Mouse (Mus musculus): ENCODE measurements around the gene Apoc3. TPM values are rescaled to one million over a fixed set of nuclear protein-coding genes. Genes with fewer than 3 reads are reported as not detected.

Gene Apoc3
- total RNA-seq, 2 experiments from 2014 or later: not detected

- no peak for DNase-seq (ENCODE audit: low spot score in 2 of 2)
Observed at GRCm38 (mm10) chr9:46230450-46230975, 4.9 kb downstream of the Apoc3 start.

DNA sequence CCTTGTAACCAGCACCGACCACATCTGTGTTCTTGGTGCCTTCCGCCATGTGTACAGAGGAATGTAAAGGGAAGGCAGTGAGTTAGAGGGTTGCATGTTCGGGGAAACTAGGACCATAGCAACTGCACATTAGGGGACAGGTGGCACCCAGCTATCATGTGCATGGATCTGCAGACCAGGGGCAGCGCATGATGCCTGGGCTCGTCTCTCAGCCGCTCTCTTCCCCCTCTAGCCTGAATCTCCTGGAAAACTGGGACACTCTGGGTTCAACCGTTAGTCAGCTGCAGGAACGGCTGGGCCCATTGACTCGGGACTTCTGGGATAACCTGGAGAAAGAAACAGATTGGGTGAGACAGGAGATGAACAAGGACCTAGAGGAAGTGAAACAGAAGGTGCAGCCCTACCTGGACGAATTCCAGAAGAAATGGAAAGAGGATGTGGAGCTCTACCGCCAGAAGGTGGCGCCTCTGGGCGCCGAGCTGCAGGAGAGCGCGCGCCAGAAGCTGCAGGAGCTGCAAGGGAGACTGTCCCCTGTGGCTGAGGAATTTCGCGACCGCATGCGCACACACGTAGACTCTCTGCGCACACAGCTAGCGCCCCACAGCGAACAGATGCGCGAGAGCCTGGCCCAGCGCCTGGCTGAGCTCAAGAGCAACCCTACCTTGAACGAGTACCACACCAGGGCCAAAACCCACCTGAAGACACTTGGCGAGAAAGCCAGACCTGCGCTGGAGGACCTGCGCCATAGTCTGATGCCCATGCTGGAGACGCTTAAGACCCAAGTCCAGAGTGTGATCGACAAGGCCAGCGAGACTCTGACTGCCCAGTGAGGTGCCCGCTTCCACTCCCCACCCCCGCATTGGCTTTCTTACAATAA is 5.6 kb downstream of the Apoc3 start:
- peak; percentile 85 to 89 for DNase-seq (ENCODE audit: low spot score in 2 of 2)

GRCm38 (mm10) chr9:46228491-46228890 is 6.9 kb downstream of the Apoc3 start, which contains the start of gene Apoa1:
Gene Apoa1, plus strand, starts transcription at chr9:46228580.
- no peak for DNase-seq (ENCODE audit: low spot score in 2 of 2)

DNA sequence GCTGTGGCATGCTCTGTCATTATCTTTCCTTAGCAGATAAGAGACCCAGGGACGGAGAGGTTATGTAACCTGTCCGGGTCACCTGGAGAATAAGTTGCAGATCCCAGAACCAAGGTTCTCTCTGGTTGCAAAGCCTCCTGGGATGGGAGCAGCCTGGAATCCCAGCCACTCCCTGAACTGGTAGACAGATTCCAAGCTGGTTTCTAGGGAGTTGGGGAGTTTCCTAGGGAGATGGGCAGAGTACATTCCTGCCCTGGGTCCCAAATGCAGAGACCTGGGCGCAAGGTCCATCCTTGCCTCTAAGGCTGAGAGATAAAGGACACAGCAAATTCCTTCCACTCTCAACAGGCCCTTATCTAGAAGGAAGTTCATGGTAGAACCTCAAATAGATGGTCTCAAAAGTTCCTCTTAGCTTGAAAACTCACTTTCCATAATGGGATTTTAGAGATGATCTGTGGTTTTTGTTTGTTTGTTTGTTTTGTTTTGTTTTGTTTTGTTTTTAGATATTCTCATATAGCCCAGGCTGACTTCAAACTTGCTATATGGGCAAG is 8.3 kb downstream of the Apoc3 start:
- DNase-seq (ENCODE audit: low spot score in 2 of 2): no peak

- DNase-seq (ENCODE audit: low spot score in 2 of 2): no peak
Observed at GRCm38 (mm10) chr9:46224945-46225660, 10.3 kb downstream of the Apoc3 start.

DNA sequence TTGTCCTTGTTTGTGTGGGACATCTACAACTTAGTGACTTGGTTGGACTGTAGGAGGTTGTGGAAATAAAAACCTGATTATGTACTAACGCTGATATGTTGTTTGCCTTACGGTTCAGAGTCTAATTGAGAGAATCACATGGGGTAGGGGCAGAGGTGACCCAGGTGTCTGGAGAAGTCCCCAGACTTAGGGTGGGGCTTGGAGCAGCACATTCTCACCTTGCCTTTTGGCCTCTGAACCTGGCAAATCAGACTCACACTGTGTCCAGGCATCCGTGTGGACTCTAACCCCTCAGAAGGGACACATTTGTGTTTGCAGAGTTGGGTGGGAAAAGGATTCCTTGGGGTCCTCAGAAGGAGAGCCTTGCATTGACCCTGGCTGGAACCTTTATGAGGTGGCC is 11.3 kb downstream of the Apoc3 start:
- no peak for DNase-seq (ENCODE audit: low spot score in 2 of 2)

DNA sequence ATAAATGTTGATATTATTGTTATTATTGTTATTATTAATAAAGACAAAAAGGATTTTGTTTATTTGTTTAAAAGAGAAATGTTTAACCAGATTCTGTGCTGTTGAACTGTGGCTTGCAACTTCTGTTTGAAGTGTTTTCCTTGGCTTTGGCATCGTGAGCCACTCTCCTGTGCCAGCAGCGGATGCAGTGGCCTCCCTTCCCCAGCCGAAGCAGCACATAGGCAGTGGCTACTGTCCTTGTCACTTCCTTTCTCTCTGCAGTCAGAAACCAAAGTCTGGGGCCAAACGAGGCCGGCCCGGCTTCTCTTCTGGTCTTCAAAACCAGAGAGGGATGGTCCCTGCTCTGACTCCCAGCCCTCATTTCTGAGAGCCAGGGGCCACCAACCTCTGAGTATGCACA is 12.3 kb downstream of the Apoc3 start:
- DNase-seq (ENCODE audit: low spot score in 2 of 2): no peak

GRCm38 (mm10) chr9:46218176-46218575 is 17.3 kb downstream of the Apoc3 start:
- no peak for DNase-seq (ENCODE audit: low spot score in 2 of 2)

DNA sequence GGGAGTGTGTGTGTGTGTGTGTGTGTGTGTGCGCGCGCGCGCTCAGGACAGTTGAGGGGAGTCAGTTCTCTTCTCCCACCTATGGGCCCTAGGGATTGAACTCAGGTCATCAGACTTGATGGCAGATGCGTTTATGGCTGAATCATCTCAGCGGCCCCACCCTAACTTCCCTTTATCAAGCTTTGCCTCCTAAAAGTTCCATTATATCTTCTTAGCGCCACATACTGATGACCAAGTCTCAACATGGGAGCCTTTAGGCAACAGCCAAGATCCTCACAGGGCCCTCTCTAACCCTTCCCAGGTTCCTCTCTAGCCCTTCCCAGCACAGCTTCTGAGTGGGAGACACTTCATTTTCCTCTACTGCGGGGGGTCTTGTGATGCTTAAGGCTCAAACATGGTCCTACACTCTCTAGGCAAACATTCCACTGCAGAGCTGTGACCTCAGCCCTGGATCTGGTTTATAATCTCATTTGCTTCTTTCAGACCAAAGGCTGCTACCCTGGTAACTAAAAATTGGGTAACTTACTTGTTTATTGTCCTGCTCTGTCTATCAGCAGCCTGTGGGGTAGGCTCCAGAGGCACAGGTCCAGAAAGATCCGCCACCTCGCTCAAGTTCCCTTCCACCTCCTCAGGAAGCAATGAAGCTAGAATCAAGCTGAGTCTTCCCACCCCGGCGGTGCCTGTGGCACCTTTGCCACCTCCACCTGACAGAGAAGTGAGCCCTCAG is 18.5 kb downstream of the Apoc3 start:
- no peak for DNase-seq (ENCODE audit: low spot score in 2 of 2)

DNA sequence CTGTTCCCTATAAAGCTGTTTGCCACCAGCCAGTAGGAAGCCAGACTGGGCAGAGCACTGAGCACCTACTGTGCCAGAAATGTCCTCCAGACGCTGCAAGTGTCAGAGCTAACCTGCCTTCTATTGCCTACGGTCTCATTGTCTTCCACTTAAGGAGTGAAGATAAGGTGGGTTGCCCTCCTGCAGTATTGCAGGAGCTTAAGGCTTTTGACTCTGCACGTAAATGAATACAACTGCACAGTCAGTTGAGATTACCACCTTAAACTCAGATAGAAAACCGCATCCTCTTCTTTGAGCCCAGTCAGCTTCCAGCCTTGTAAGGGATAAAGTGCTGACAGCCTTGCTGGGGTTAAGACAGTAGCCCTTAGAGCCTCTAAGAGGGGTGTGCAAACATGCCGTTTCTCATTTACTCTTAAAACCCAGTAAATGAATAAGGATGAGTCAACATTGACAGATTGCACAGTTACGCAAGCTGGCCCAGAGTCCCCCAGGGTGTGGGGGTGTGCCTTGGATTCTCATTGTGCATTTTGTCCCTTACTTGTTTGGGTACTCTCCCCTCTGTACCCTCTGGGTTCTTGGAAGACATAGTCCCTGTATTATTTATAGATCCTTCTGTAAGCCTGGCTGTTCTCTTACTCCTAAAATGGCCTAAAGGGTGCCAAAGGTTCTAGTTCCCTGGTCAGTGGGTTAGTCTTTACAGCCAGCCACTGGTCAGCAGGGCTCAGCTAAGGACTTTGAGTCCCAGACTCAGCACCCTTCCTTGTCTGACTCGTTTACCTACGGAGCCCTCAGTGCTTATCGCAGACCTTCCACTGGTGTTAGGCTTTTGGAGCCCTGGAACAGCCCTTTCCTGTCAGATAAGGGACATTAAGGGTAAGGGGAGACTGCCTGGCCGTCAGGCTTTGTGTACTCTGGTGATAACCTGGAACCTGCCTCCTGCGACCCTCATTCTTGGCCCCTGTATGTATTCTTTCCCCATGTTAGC is 19.8 kb downstream of the Apoc3 start:
- no peak for DNase-seq (ENCODE audit: low spot score in 2 of 2)

DNA sequence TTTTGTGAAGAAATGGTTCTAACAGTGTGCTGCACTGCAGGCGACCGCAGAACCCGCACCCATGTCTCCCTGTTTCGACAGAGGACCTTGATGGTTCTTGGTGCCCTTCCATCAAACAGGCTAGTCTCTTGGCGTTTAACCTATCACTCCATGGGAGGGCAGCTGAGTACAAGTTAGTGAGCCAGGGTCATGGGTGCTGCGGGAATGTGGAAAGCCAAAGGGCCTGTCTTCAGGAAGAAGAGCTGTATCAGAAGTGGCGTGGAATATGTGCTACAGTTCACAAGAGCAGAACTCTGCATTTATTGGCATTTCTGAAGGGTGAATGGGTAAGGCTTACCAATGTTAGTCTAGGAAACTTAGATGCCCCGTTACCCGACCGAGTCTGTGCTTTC is 20.5 kb downstream of the Apoc3 start:
- DNase-seq (ENCODE audit: low spot score in 2 of 2): no peak

DNA sequence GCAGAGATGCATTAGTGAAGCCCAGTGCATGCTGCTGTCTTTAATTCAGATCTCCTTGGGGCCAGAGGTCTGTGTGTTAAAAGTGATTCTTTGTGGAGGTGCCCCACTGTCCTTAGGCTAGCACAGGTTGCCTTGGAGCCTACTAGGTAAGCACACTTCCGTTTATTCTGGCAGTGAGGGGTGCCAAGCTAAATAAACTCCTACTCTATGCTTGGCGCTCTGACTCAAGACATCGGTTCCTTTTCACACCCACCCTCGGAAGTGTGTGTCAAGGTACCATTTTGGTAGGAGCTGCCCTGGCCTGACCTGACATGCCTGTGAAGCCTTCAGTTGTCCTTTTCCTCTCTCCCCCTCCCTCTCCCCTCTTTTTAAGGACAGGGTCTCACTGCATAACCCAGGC is 21.2 kb downstream of the Apoc3 start:
- DNase-seq (ENCODE audit: low spot score in 2 of 2): no peak

DNA sequence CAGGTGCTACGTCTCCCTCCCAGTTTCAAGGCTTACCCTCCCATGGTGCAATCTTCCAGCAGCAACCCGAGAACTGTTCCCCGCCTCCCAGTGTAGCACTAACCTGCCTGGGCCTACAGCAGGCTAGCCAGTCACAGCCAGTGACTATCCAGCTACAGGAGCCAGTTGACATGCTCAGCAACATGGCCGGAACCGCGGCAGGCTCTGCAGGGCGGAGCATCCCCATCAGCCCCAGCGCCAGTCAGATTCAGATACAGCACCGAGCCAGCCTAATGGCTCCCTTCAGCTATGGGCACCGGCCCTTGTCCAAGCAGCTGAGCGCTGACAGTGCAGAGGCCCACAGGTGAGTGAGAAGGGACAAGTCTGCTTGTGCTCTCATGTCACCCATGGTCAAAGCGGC is 25.0 kb downstream of the Apoc3 start:
- DNase-seq (ENCODE audit: low spot score in 2 of 2): no peak

DNA sequence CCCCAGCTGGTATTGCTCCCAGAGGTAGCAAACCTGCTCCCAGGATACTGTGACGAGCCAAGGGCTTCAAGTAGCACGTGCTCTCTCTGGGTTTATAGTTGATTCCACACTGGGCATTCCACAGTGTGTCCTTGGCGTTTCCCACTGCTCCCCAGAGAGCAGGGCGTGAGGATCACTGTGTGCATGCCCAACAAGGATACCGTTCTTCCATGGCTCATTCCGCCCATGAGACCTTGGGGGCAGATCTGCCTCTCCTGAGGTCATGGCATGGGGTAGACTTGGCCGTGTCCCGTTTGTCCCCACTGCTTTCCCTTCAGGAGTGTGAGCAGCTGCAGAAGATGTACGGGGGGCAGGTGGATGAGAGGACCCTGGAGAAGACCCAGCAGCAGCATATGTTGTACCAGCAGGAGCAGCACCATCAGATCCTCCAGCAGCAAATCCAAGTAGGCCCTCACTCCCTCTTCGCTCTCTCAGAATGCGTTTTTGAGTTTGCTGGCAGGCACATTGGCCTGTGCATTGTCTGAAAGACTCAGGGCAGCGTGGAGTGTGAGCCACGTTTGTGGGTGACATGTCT is 26.9 kb downstream of the Apoc3 start:
- DNase-seq (ENCODE audit: low spot score in 2 of 2): no peak

- DNase-seq (ENCODE audit: low spot score in 2 of 2): no peak
Observed at GRCm38 (mm10) chr9:46207501-46207869, 28.0 kb downstream of the Apoc3 start.

DNA sequence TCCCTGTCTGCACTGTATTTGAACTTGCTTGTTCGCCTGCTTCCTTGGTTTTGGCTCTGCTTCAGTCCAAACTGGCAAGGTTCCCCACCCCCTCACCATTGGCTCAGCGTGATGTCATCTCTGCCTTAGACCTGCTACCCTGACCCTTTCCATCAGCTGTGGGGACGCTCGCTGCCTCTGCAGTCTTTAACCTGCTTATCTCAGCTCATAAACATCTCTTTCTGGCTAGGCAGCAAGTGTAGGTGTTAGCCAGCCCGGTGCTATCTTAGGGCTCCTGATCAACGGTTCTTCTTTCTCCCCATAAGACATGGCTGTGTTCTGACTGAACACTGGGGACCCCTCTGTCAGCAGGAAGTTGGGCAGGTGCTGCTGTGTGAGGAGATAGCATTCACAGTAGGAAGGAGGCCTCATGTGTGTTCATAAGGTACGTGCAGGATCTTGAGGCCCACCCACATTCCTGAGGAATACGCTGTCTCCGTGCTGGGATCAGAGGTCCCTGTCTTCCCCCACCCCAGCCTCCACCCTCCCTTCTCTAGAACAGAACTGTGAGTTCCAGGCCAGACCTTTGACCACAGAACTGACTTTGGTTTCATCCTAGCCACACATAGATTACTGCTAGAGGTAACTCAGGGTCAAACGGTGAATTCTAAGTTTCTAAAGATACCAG is 28.5 kb downstream of the Apoc3 start:
- DNase-seq (ENCODE audit: low spot score in 2 of 2): no peak

DNA sequence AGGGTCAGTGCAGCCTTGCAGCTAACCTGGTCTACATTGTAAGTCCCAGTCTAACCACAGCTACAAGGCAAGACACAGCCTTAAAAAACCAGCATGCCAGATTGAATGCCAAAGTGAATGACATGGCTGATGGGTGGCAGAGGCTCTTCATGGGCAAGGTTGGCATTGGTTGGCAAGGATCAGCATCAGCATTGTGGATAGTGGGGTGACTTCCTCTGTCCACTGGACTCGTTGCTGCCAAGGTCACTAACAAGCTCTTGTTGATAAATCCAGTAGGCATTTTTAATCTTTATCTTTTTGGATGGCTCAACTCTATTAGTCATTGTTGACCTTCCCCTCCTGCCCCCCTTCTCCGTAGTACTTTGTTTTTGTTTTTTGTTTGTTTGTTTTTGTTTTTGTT is 35.8 kb downstream of the Apoc3 start:
- no peak for DNase-seq (ENCODE audit: low spot score in 2 of 2)

GRCm38 (mm10) chr9:46198936-46199335 is 36.5 kb downstream of the Apoc3 start:
- no peak for DNase-seq (ENCODE audit: low spot score in 2 of 2)

- peak in 1 of 2 experiments; percentile 49 for DNase-seq (ENCODE audit: low spot score in 2 of 2)
Observed at GRCm38 (mm10) chr9:46198461-46198860, 37.0 kb downstream of the Apoc3 start.
